Mouse (Mus musculus) granulocyte monocyte progenitor cell, adult 5-6 weeks (primary cell): Measurements from ENCODE around the gene Esr1. TPM values are rescaled to one million over a fixed set of nuclear protein-coding genes. Genes with fewer than 3 reads are reported as not detected.

ENCODE experiments used
- ATAC-seq: replicated peaks from 2 replicates; pipeline ENCODE4 v1.8.0; 2016; ENCODE audit warnings: mild to moderate bottlenecking, moderate TSS enrichment, inconsistent platforms; ENCODE audit not compliant: poor library complexity, severe bottlenecking
- total RNA-seq, 2 experiments: library from RNA; stranded (forward) in 1 of 2; stranded (reverse) in 1 of 2; fragments of 200-712, 200-1000 nt in 1 of 2; fragments of >200 nt in 1 of 2; fragmentation: Nextera tagmentation in 1 of 2; gene quantifications; 2 replicates each; pipeline ENCODE4 v1.2.3; 2014 to 2017

Gene Esr1
- total RNA-seq, 2 experiments from 2014 or later: 14.8 to 18.2 TPM

- no peak for ATAC-seq
These were observed 433.8 kb downstream of the Esr1 start for GRCm38 (mm10) chr10:5045213-5045612.

- no peak for ATAC-seq
These were observed 434.3 kb downstream of the Esr1 start for GRCm38 (mm10) chr10:5045671-5046070.

Other genes with a start within 250 kb of the Esr1 start
- gene Zbtb2, start 223.5 kb upstream of the Esr1 start, total RNA-seq (2014; fragmentation: Nextera tagmentation): 6.8 and 12.9 TPM in 2 replicates
- 11.1 and 13.4 TPM in 2 replicates for gene Zbtb2, start 223.5 kb upstream of the Esr1 start, total RNA-seq (2017)
- 53.9 and 72.4 TPM in 2 replicates for gene Rmnd1, start 179.2 kb upstream of the Esr1 start, total RNA-seq (2014; fragmentation: Nextera tagmentation)
- gene Rmnd1, start 179.2 kb upstream of the Esr1 start, total RNA-seq (2017): 58.3 and 62.8 TPM in 2 replicates
- gene Armt1, start 179.1 kb upstream of the Esr1 start, total RNA-seq (2014; fragmentation: Nextera tagmentation): 34.1 and 46.8 TPM in 2 replicates
- 44.6 and 52.3 TPM in 2 replicates for gene Armt1, start 179.1 kb upstream of the Esr1 start, total RNA-seq (2017)
- not detected in 2 replicates for gene Ccdc170, start 129.1 kb upstream of the Esr1 start, total RNA-seq (2014; fragmentation: Nextera tagmentation)
- 0.43 and 0.72 TPM in 2 replicates for gene Ccdc170, start 129.1 kb upstream of the Esr1 start, total RNA-seq (2017)